Mouse (Mus musculus): ENCODE measurements at regions not wholly inside any gene's neighbourhood (a gene's known extent, or its start where the extent isn't known, plus 50 kb on each side); places are given as distances from the start of the nearest gene placed in this dataset.
"Not testable (repeated sequence)": the region's sequence is repeated elsewhere in the genome, so short reads cannot be mapped to it uniquely, and the experiment has no call there.

DNA sequence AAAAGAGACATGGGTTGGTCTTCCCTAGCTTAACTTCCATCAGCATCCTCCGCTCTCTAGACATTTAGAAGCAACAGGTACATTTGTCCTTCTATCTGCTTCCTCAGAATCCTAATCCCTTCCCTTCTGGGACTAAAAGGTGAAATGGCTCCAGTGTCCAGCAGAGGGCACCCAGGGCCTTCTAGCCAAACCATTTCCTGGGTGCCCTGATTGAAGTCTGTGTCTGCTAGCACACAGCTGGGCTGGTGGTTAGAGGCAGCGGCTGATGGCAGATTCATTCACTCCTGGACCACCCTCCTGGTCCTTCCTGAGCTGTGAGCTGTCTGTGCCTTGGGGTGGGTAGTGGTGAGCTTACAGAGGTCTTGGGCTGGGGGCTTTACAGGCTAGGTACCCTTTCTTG is 76.5 kb upstream of the Col13a1 start:
- peak; percentile 71 to 83 for DNase-seq

DNA sequence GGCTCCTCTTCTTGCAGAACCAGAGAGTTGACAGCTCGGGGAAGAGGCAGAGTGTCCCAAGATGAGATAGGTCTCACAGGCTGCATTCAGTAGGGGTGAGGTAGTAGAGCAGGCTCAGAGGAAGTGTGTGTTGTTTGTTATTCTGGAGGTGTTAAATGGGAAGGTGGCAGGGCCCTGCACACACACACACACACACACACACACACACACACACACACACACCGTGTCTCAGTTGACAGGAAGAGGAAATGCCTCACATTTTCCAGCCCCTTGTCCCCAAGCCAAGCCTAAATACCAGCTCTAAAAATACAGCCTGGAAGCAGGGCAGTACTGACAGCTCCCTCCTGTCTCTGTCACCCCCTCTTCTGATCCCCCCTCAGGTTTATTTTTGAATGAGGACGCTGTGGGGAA is 70.9 kb upstream of the Col13a1 start:
- DNase-seq: no peak

DNA sequence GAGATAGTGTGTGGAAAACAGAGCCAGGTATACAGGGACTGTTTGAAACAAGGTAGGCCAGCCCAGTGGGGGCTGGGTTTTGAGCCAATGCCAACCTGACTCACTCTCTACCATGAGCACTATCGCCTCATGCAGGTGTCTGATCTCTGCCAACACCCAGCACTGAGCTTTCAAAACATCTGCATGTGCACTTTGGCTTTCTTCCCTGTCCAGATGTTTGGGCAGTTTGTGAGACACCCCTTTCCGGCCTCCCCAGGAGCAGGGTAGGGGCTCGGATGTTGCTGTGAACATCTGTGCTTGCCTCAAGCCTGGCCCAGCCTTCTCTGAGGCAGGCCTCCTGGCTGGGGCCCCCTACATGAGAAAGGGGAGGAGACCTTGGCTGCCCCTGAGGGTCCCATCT is 65.5 kb upstream of the Col13a1 start:
- no peak for DNase-seq

DNA sequence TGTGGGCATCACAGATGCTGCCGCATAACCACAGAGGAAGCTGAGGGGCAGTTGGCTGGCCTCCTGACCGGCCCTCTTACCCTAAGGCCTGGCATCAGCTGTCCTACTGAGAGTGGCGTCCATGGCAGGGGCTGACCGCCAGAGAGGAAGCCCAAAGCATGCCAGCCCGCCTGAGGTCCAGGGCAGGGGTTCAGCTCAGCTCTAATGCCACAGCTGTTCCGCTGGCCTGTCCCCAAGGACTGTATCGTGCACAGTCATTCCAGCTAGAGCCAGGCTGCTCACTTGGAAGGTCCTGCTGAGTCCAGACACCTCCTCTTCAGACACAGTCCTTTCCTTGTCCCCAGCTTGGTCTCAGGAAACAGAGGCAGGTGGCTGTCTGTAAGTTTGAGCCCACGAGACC is 61.0 kb upstream of the Col13a1 start:
- no peak for DNase-seq

DNA sequence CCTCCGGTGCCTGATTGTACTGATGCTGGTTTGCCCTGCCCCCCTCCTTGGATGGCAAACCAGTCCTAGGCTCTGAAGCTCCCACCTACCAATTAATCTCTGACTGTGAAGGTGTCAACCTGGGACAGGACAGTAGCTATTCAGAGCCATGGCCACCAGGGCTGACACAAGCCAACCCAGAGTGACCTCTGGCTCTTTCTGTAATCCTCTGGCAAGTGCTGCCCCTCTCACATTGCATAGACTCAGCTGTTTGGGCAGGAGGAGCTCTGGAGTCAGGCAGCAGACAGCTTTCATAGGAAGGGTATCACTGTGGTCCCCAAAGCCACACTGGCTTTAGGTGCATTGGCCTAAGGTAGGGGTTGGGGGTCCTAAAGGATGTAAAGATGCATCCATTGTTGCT is 59.7 kb upstream of the Col13a1 start:
- no peak for DNase-seq

DNA sequence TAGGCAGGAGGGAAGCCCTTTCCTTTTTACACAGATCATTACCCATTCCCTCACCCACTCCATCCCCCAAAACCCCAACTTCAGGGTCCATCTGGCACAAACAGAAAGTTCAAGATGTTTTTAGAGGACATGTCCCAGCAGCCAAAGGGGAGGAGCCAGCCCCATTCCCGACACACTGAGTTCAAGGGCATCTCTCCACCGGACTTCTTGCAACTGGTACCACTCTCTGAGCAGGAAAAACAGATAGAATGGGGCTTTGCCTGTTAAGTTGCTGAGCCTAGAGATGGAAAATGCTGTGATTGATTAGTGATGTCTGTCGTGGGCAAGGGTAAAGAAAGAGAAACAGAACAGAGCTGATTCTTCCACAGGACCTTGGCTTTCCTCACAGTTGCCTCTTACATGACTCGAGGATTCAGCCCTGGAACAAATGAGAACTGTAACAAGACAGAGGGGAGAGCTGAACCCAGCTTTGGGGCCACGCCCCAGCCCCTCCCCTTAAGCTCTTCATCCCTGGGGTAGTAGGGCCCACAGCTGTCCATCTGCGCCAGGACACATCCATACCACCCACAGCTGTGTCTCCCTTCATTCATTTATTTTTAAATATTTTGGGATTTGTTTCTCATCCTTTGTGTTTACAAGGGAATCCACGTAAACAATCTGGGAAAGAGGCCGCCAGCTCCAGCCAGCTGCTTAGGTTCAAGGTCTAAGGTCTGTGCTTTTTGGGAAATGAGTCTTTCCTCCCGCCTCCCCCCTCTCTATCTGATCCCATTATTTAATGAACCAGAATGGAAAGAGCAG is 58.7 kb upstream of the Col13a1 start:
- DNase-seq: no peak

DNA sequence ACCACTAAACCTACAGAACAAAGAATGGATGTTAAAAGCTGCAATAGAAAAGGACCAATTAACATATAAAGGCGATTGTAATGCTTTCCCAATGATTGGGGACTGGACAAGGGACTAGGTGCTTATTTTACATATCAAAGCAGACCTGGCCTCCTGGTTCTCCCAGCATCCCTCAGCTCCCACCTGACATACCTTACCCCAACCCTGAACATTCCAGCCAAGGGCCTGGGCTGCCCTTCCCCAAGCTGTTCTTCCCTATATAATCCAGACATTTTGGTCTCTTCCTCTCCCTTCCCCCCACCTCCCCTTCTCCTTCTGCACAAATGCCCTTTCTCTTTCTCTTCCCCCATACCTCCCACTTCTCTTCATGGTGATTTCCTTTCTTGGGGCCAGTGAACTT is 57.9 kb upstream of the Col13a1 start:
- DNase-seq: no peak

DNA sequence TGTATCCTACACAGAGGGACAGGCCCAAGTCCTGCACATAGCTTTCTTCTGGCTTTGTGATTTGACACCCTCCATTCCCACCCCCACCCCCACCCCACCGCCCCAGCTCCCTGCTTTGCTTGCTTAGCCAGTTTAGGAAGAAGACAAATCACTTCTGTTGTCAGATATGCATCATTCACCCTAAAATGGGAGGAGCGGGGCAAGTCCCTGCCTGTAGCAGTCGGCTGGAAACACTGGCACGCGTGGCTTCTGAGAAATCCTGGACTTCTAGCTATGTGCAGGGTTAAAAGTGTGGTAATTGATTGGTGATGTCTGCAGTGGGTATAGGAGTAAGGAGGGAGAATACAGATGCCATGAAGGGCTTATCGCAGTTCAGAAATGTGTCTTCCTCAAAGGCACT is 55.4 kb upstream of the Col13a1 start:
- no peak for DNase-seq

DNA sequence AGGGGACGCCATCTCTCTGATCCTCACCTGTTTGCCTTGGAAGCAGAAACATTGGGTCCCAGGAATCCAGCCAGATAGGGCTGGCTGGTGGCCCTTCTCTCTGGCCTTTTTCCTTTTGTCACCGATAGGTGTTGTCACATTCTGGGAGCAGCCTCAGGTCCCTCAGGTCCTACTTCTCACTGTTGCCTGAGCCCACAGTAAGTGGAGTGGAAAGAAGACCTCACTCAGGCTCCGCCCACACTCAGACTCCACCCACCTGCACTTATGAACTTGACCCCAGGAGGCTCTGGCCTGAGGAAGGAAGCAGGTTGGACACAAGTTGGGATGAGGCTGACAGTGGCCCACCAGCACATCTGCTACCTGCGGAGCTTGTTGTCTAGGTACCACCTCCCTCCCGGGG is 54.8 kb upstream of the Col13a1 start:
- peak in 1 of 2 experiments; percentile 17 for DNase-seq

DNA sequence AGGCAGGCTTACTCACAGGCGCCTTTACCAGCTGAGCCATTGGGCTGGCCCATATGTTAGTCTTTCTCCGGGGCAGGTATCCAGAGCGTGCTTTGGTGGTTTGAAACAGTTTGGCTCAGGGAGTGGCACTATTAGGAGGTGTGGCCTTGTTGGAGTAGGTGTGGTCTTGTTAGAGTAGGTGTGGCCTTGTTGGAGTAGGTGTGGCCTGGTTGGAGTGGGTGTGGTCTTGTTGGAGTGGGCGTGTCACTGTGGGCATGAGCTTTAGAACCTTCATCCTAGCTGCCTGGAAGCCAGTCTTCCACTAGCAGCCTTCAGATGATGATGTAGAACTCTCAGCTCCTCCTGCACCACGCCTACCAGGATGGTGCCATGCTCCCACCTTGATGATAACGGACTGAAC is 53.1 kb upstream of the Col13a1 start:
- not testable (repeated sequence) for DNase-seq

DNA sequence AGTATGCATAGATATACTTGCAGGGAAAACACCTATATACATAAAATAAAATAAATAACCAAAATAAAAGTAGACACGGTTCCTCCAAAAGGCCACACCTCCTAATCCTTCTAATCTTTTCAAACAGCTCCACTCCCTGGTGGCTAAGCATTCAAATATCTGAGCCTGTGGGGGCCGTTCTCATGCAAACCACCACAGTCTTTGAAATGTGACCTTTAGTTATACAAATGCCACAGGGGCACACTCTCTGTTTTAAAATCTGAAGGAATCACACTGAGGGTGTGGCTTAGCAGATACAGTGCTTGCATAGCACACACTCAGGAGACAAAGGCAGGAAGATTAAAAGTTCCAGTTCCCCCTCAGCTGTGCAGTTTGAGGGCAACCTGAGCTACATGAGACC is 50.4 kb upstream of the Col13a1 start:
- DNase-seq: no peak

Measured in cerebellum, postnatal 25 days (tissue).